Mouse (Mus musculus) megakaryocyte, embryonic 14.5 days (primary cell): Measurements from ENCODE around the gene Slc2a1. TPM values are rescaled to one million over a fixed set of nuclear protein-coding genes. Genes with fewer than 3 reads are reported as not detected.
A peak's percentile ranks its signal among the peaks of the same experiment; 100 is the strongest.

Experiments used
- H3K27me3 ChIP-seq: replicated peaks from 2 replicates; pipeline ENCODE3; 2012; ENCODE audit warnings: inconsistent platforms
- H3K36me3 ChIP-seq: replicated peaks from 2 replicates; pipeline ENCODE3; 2012; ENCODE audit warnings: low read length, inconsistent platforms, mixed read lengths
- H3K4me1 ChIP-seq: 2 replicates; pipeline ENCODE4 v1.6.1; 2012; ENCODE audit warnings: inconsistent platforms
- H3K4me3 ChIP-seq: replicated peaks from 2 replicates; pipeline ENCODE3; 2012; ENCODE audit warnings: moderate library complexity, mild to moderate bottlenecking, inconsistent platforms
- H3K9me3 ChIP-seq: 2 replicates; pipeline ENCODE4 v1.6.1; 2012; ENCODE audit warnings: inconsistent platforms
- FLI1 ChIP-seq: IDR thresholded peaks from 2 replicates; pipeline ENCODE4 v1.6.1; 2012; ENCODE audit warnings: low read length, inconsistent platforms, mixed read lengths
- GATA1 ChIP-seq: IDR thresholded peaks from 3 replicates; pipeline ENCODE4 v1.6.1; 2012; ENCODE audit warnings: mixed read lengths, low read length, inconsistent platforms, borderline replicate concordance
- polyA plus RNA-seq: library from polyadenylated mRNA; stranded (reverse); fragments of >175 nt; gene quantifications from 2 replicates; pipeline ENCODE4 v1.2.3, GENCODE M21; 2012; ENCODE audit warnings: low replicate concordance; ENCODE audit not compliant: insufficient read depth

Gene Slc2a1
- polyA plus RNA-seq, 1 experiment, result 116 TPM

DNA sequence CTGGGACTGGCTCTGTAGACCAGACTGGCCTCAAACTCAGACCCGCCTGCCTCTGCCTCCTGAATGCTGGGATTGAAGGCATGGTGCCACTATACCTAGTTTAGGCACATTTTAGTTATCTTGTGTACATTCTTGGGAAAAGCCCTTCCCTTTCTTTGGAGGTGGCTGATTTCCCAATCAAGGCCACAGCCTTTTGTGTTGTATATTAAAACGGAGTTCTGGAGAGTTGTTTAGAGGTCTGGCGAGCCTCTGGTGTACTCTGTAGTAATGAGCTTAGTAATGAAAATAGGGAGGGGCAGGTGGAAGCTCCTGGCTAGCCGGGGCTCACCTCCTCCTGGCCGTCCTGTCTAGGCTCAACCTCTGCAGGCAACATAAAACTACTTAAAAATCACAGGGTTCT, 2.0 kb downstream of the Slc2a1 start:
- Histone ChIP-seq H3K4me1 (peaks cover 88% of the 10 kb centered on the region), H3K36me3 (peaks cover 55% of the 10 kb centered on the region), H3K9me3 (no peaks in the 10 kb centered on the region), H3K4me3 (peak overlapping the region; percentile 99), H3K27me3 (no peaks in the 10 kb centered on the region)
- TF ChIP-seq FLI1, result no peak
- no peak for TF ChIP-seq GATA1

DNA sequence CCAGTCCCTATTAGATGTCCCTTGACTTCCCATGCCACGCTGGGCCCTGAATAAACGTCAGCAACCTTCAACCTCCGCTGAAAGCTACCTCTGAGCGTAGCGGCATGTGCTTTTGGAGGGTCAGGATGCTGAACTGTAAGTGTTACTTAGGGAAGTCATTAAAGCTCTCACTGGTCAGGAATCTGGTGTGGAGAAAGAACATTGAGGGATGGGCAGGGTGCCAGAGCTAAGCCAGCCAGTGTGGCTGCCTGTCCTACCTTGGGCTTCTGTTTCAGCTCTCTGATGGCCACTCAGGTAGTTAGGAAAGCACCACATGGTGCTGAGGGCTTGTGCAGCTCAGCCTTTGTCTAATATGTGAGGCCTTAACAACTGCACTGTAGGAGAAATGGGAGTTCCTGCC, 2.9 kb downstream of the Slc2a1 start:
- Histone ChIP-seq H3K4me3 (peak overlapping the region; percentile 99), H3K36me3 (peaks cover 64% of the 10 kb centered on the region), H3K9me3 (no peaks in the 10 kb centered on the region), H3K27me3 (no peaks in the 10 kb centered on the region), H3K4me1 (peaks cover 88% of the 10 kb centered on the region)
- no peak for TF ChIP-seq FLI1
- TF ChIP-seq GATA1, result no peak

- Histone ChIP-seq H3K36me3 (peaks cover 74% of the 10 kb centered on the region), H3K9me3 (no peaks in the 10 kb centered on the region), H3K4me1 (peaks cover 88% of the 10 kb centered on the region), H3K27me3 (no peaks in the 10 kb centered on the region), H3K4me3 (peak overlapping the region; percentile 99)
- TF ChIP-seq GATA1, result no peak
- TF ChIP-seq FLI1, result no peak
Observed at GRCm38 (mm10) chr4:119112256-119112885, 3.9 kb downstream of the Slc2a1 start.

- no peak for TF ChIP-seq GATA1
- no peak for TF ChIP-seq FLI1
- H3K36me3 ChIP-seq, result peaks cover 99% of the 10 kb centered on the region
- no peaks in the 10 kb centered on the region for H3K27me3 ChIP-seq
- peaks cover 100% of the 10 kb centered on the region for H3K4me1 ChIP-seq
- peak overlapping the region; percentile 25 for H3K4me3 ChIP-seq
- no peaks in the 10 kb centered on the region for H3K9me3 ChIP-seq
Observed at GRCm38 (mm10) chr4:119115611-119116070, 7.1 kb downstream of the Slc2a1 start.

DNA sequence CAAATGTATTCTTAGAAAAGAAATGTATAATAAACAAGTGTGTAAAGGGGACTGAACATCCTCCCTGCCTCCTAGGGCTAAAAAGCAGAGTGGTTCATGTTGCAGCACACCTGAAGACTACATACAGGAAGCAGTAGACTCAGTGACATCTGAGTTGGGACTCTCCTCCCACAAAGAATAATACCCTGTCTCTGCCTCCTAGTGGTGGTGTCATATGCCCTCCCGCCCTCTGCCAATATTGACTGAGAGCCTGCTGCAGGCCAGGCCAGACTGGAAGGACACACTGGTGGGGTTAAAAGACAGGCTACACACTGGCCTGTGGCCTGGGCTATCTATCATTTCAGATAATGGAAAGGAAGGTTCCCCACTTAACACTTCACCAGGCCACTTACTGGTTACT, 7.8 kb downstream of the Slc2a1 start:
- Histone ChIP-seq H3K36me3 (peaks cover 99% of the 10 kb centered on the region), H3K4me1 (peaks cover 100% of the 10 kb centered on the region), H3K27me3 (no peaks in the 10 kb centered on the region), H3K4me3 (peak overlapping the region; percentile 51), H3K9me3 (no peaks in the 10 kb centered on the region)
- no peak for TF ChIP-seq FLI1
- TF ChIP-seq GATA1, result no peak

- Histone ChIP-seq H3K36me3 (peaks cover 99% of the 10 kb centered on the region), H3K4me1 (peaks cover 100% of the 10 kb centered on the region), H3K9me3 (no peaks in the 10 kb centered on the region), H3K4me3 (peak overlapping the region; percentile 73), H3K27me3 (no peaks in the 10 kb centered on the region)
- no peak for TF ChIP-seq GATA1
- no peak for TF ChIP-seq FLI1
Observed at GRCm38 (mm10) chr4:119117571-119117970, 9.1 kb downstream of the Slc2a1 start.

DNA sequence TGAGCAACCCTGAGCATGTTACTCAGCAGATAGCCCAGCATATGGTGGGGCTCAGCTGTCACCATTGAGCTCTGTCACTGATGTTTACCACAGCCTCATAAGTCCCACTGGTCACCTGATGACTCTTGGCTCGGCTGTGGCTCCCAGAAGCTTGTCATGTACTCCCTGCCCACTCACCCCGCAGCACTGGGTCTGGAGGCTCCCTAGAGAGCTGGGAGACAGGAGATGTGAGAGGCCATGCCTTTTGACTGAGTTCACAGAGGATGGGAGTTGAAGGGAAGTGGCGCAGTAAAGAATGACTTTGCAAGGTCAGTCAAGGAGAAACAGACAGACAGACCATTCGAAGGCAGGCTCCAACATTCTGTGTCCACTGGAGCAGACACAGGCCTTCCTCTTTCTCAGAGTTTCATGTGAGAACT, 10.2 kb downstream of the Slc2a1 start:
- no peak for TF ChIP-seq GATA1
- TF ChIP-seq FLI1, result no peak
- Histone ChIP-seq H3K4me1 (peaks cover 100% of the 10 kb centered on the region), H3K36me3 (peaks cover 99% of the 10 kb centered on the region), H3K9me3 (no peaks in the 10 kb centered on the region), H3K4me3 (peak overlapping the region; percentile 78), H3K27me3 (no peaks in the 10 kb centered on the region)

- H3K9me3 ChIP-seq, result no peaks in the 10 kb centered on the region
- peak overlapping the region; percentile 56 for H3K4me3 ChIP-seq
- TF ChIP-seq GATA1 (no peak), FLI1 (no peak)
- peaks cover 100% of the 10 kb centered on the region for H3K4me1 ChIP-seq
- H3K36me3 ChIP-seq, result peaks cover 99% of the 10 kb centered on the region
- no peaks in the 10 kb centered on the region for H3K27me3 ChIP-seq
Observed at GRCm38 (mm10) chr4:119119354-119119753, 10.8 kb downstream of the Slc2a1 start.

DNA sequence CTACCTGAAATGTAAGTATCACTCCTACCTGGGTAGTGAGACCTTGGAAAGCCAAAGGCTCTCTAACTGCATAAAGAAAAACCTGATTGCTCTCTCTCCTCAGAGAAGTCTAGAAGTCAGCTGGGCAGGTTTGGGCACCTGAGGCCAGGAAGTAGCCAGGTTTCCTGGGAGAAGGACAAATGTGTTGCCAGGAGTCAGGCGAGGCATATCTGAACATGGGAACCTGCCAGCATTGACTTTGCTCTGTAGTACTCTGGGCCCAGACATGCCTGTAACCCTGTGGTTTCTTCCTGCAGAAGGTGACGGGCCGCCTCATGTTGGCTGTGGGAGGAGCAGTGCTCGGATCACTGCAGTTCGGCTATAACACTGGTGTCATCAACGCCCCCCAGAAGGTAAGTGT, 11.6 kb downstream of the Slc2a1 start:
- Histone ChIP-seq H3K4me1 (peaks cover 100% of the 10 kb centered on the region), H3K27me3 (no peaks in the 10 kb centered on the region), H3K36me3 (peaks cover 99% of the 10 kb centered on the region), H3K4me3 (peak overlapping the region; percentile 66), H3K9me3 (no peaks in the 10 kb centered on the region)
- no peak for TF ChIP-seq FLI1
- no peak for TF ChIP-seq GATA1

DNA sequence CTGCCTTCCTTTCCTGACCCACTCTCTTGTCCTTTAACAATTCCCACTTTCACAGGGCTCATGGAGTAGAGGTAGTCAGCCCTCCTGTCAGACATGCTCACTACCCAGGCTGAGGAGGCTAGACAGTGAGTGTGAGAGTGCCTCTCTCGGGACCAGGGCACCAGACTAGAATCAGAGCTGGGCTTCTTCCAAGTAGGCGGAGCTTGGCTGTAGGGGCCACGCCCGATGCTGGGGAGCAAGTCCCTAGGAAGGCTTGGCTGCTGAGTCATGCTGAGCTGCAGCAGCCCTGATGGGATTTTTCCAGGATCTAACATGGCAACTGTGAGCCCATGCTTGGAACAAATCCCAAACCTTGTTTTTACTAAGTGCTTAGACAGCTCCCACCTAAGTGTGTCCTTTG, 12.7 kb downstream of the Slc2a1 start:
- peaks cover 98% of the 10 kb centered on the region for H3K36me3 ChIP-seq
- H3K4me1 ChIP-seq, result peaks cover 100% of the 10 kb centered on the region

More for the DNA sequence above, 12.7 kb downstream of the Slc2a1 start:
- no peak overlapping the region for H3K4me3 ChIP-seq
- H3K9me3 ChIP-seq, result no peaks in the 10 kb centered on the region
- TF ChIP-seq GATA1 (no peak), FLI1 (no peak)
- H3K27me3 ChIP-seq, result no peaks in the 10 kb centered on the region
